Mouse (Mus musculus) heart, adult 2 months (tissue): ENCODE results near the gene Srebf1.

ENCODE experiments used
- CTCF ChIP-seq: fragments of 200-600 bp; IDR thresholded peaks from 2 replicates; pipeline ENCODE4 v1.8.1; 2022; ENCODE audit warnings: antibody characterized with exemption, mild to moderate bottlenecking, moderate library complexity
- EP300 ChIP-seq: fragments of 200-500 bp; IDR thresholded peaks from 2 replicates; pipeline ENCODE4 v1.6.1; 2011; ENCODE audit warnings: low read depth, low read length, control low read depth; ENCODE audit not compliant: insufficient read depth
- POLR2A ChIP-seq: fragments of 200-500 bp; IDR thresholded peaks from 2 replicates; pipeline ENCODE4 v1.6.1; 2011; ENCODE audit warnings: mild to moderate bottlenecking, low read depth, low read length, control low read depth; ENCODE audit not compliant: insufficient read depth

DNA sequence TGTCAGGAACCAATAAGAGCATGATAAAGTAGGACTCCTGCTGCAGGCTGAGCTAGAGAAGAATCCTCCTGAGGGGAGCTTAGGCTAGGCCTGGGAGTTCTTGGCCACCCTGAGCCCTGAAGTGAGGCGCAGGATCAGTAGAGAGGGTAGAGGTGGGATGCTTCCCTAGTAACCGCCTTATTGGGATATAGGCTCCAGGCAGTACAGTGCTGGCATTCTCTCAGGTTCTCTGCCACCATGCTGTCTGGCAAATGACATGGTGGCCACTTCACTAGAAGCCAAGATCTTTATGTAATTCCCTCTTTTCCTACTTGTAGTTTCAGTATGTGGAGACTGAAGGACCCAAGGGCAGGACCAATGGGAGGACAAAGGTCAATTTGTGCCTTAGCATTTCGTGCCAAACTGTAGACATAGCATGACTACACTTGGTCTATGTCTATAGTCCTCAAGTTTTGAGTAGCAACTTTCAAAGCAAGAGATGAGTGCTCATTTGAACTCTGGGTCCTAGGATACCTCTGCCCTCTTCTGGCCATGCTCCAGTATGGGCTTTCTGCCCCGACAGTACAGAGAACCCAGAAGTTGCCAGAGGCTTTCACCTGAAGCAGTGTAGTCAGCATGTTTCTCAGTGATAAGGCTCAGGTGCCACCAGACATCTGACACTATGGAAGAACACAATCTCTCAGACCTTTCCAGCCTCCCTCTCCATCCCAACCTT, 43.0 kb upstream of the Srebf1 start:
- TF ChIP-seq POLR2A (no peak), CTCF (0 out of 2 replicates have a peak, but pooled peaks have one; percentile 5), EP300 (no peak)
